Mouse (Mus musculus) liver, embryonic 14.5 days (tissue): ENCODE data around the gene Inpp4a.

Source experiments
- CTCF ChIP-seq: IDR thresholded peaks from 2 replicates; pipeline ENCODE4 v1.5.1; 2016; ENCODE audit warnings: antibody characterized with exemption, low read depth, control low read depth
- EP300 ChIP-seq: IDR thresholded peaks from 2 replicates; pipeline ENCODE4 v1.6.1; 2016; ENCODE audit warnings: antibody characterized with exemption, low read depth

DNA sequence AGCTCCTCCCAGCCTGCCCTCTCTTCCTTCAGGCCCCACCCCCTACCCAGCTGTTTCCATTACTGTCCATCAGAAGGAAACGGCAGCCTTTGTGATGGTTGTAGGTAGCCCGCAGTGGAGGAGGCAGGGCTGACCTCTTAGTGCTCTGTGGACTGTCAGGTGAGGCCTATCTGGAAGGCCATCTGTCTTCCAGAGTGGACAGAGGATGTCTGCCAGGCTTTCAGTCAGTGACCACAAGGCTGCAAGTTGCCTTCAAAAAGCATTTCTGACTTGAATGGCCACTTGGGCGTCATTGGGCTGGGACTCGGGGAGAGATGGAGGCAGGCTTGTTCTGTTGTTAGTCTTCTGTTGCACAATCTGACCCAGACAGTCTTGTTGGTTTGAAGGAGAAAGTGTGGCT lies 79.9 kb downstream of the Inpp4a start:
- TF ChIP-seq CTCF: no peak
- no peak for TF ChIP-seq EP300
